Mouse (Mus musculus) liver, embryonic 12.5 days (tissue): ENCODE measurements around the gene Gpr37l1. TPM values are rescaled to one million over a fixed set of nuclear protein-coding genes. Genes with fewer than 3 reads are reported as not detected.
A peak's percentile ranks its signal among the peaks of the same experiment; 100 is the strongest.

Experiments
- ATAC-seq: fragments of 200-750 bp; cut with Nextera tagmentation; 2 replicates; pipeline ENCODE4 v1.8.0; 2017; ENCODE audit warnings: moderate number of reproducible peaks, mild to moderate bottlenecking, moderate library complexity
- H3K27ac ChIP-seq: fragments of 300-500 bp; sonication (generic); 2 replicates; pipeline ENCODE4 v1.5.1; 2016; ENCODE audit warnings: mild to moderate bottlenecking
- H3K27me3 ChIP-seq: fragments of 300-500 bp; sonication (generic); replicated peaks from 2 replicates; pipeline ENCODE4 v1.6.1; 2016; ENCODE audit warnings: mild to moderate bottlenecking, moderate library complexity
- H3K36me3 ChIP-seq: fragments of 300-500 bp; sonication (generic); 2 replicates; pipeline ENCODE4 v1.6.1; 2016; ENCODE audit warnings: mild to moderate bottlenecking, moderate library complexity
- H3K4me1 ChIP-seq: fragments of 300-500 bp; sonication (generic); 2 replicates; pipeline ENCODE4 v1.6.1; 2016
- H3K4me2 ChIP-seq: fragments of 300-500 bp; sonication (generic); 2 replicates; pipeline ENCODE4 v1.6.1; 2016; ENCODE audit warnings: mild to moderate bottlenecking, moderate library complexity
- H3K4me3 ChIP-seq: fragments of 300-500 bp; sonication (generic); 2 replicates; pipeline ENCODE4 v1.5.1; 2016; ENCODE audit warnings: mild to moderate bottlenecking, moderate library complexity
- H3K9ac ChIP-seq: fragments of 300-500 bp; sonication (generic); 2 replicates; pipeline ENCODE4 v1.6.1; 2016; ENCODE audit warnings: mild to moderate bottlenecking, moderate library complexity
- H3K9me3 ChIP-seq: fragments of 300-500 bp; sonication (generic); replicated peaks from 2 replicates; pipeline ENCODE4 v1.6.1; 2016; ENCODE audit warnings: mild to moderate bottlenecking, moderate library complexity
- WGBS: fragments of 180-500 bp; shearing (Covaris S2); methylation state at CpG from one replicate; pipeline ENCODE4 v1.1.7; 2016; ENCODE audit not compliant: insufficient replicate concordance; 5-methylcytosine and 5-hydroxymethylcytosine counted together
- polyA plus RNA-seq: library from polyadenylated mRNA; unstranded; fragments of >200 nt; fragmentation: Nextera tagmentation; extraction: Ambion mirVana; gene quantifications from 2 replicates; pipeline ENCODE4 v1.2.1, GENCODE M21; 2016

Gpr37l1 gene
- polyA plus RNA-seq, 1 experiment from 2014 or later: not detected

- H3K27ac ChIP-seq: no peak overlapping the region
- H3K9ac ChIP-seq: no peak overlapping the region
- H3K4me3 ChIP-seq: no peak overlapping the region
- 0 out of 2 replicates have a peak, but pooled peaks cover 12% of the 10 kb centered on the region for H3K27me3 ChIP-seq
- no peak for ATAC-seq
- no peak overlapping the region for H3K4me2 ChIP-seq
- peaks cover 7% of the 10 kb centered on the region for H3K4me1 ChIP-seq
- peaks cover 16% of the 10 kb centered on the region for H3K36me3 ChIP-seq
- no peaks in the 10 kb centered on the region for H3K9me3 ChIP-seq
- 63% methylated on average over 11 of the region's 11 CpGs for WGBS
Measured at GRCm38 (mm10) chr1:135159556-135160123, 7.8 kb downstream of the Gpr37l1 start.

- Histone ChIP-seq H3K27ac (no peak overlapping the region), H3K4me2 (no peak overlapping the region), H3K27me3 (0 out of 2 replicates have a peak, but pooled peaks cover 12% of the 10 kb centered on the region), H3K36me3 (peaks cover 16% of the 10 kb centered on the region), H3K4me3 (no peak overlapping the region), H3K4me1 (peaks cover 13% of the 10 kb centered on the region), H3K9ac (no peak overlapping the region), H3K9me3 (no peaks in the 10 kb centered on the region)
- no peak for ATAC-seq
- 64% methylated on average over 7 of the region's 7 CpGs for WGBS
Measured at GRCm38 (mm10) chr1:135159074-135159473, 8.4 kb downstream of the Gpr37l1 start.

DNA sequence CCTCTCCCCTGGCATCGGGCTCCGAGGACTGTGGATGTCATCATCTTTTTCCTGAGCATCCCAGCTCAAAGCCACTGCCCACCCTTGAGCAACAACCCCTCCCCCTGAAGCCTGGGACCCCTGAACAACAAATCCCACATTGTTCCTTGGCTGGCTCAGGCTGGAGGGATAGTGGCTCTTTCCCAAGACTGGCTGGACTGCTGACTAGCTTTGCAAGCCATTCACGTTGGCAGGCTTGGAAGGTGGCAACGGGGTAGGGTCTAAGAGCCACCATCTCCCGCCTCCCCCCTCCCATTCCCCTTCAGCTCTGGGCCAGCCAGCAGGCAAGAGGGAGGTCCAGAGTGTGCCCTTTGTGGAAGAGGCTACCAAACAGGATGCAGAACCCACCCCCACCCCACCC is 8.8 kb downstream of the Gpr37l1 start:
- Histone ChIP-seq H3K36me3 (peaks cover 16% of the 10 kb centered on the region), H3K9me3 (no peaks in the 10 kb centered on the region), H3K9ac (no peak overlapping the region), H3K4me2 (no peak overlapping the region), H3K27ac (no peak overlapping the region), H3K4me3 (no peak overlapping the region), H3K4me1 (peaks cover 16% of the 10 kb centered on the region), H3K27me3 (0 out of 2 replicates have a peak, but pooled peaks cover 12% of the 10 kb centered on the region)
- WGBS: 54% methylated on average over 5 of the region's 5 CpGs
- ATAC-seq: no peak

DNA sequence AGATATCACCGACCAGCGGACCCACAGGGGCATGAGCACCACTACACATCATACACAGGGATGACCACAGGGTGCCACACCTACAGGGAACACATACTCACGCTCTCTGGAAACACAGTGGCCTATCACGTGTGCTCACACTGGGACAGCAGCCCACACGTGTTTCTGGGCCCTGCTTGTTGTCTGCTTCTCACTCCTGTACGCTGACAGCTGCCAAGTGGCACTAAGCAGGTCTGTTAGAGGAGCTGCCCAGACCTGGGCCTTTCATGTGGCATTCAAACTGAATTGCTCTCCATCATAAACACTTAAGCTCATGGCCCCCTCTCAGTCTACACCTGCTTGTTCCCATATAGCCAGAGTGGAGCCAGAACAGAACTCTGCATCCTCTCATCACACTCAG is 11.2 kb downstream of the Gpr37l1 start:
- Histone ChIP-seq H3K27me3 (0 out of 2 replicates have a peak, but pooled peaks cover 12% of the 10 kb centered on the region), H3K9ac (no peak overlapping the region), H3K9me3 (no peaks in the 10 kb centered on the region), H3K4me3 (no peak overlapping the region), H3K4me1 (peaks cover 16% of the 10 kb centered on the region), H3K36me3 (peaks cover 17% of the 10 kb centered on the region), H3K4me2 (no peak overlapping the region), H3K27ac (no peak overlapping the region)
- no peak for ATAC-seq
- WGBS: 75% methylated on average over 6 of the region's 6 CpGs

- WGBS: 15% methylated on average over 14 of the region's 14 CpGs
- Histone ChIP-seq H3K36me3 (peaks cover 20% of the 10 kb centered on the region), H3K4me2 (peak overlapping the region; percentile 46), H3K9ac (no peak overlapping the region), H3K4me1 (peaks cover 16% of the 10 kb centered on the region), H3K27me3 (0 out of 2 replicates have a peak, but pooled peaks cover 7% of the 10 kb centered on the region), H3K4me3 (no peak overlapping the region), H3K9me3 (no peaks in the 10 kb centered on the region), H3K27ac (peak overlapping the region; percentile 34)
- peak; percentile 75 for ATAC-seq
Measured at GRCm38 (mm10) chr1:135154411-135154959, 13.0 kb downstream of the Gpr37l1 start.

DNA sequence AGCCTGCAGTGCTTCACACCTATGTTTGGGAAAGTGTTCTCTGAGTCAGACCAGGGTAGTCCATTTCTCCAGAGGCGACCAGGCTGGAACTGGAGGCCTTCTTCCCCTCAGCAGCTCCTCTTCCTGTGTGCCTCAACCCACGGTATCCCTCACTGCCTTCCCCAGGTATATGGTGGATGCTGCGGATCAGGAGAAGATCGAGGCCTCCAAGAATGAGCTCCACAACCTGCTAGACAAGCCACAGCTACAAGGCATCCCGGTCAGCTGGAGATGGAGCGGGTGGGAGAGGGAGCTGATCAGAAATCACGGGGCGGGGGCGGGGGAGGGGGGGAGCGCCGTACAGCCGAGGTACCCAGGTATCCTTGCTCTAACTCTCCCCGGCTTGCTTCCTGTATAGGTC is 13.5 kb downstream of the Gpr37l1 start:
- 0 out of 2 replicates have a peak overlapping the region, but pooled peaks have one; percentile 21 for H3K27ac ChIP-seq
- no peaks in the 10 kb centered on the region for H3K9me3 ChIP-seq
- peaks cover 20% of the 10 kb centered on the region for H3K36me3 ChIP-seq
- no peak overlapping the region for H3K9ac ChIP-seq
- 0 out of 2 replicates have a peak, but pooled peaks cover 2% of the 10 kb centered on the region for H3K27me3 ChIP-seq
- peak overlapping the region; percentile 46 for H3K4me2 ChIP-seq
- H3K4me3 ChIP-seq: no peak overlapping the region
- H3K4me1 ChIP-seq: peaks cover 16% of the 10 kb centered on the region
- no peak for ATAC-seq
- WGBS: 60% methylated on average over 12 of the region's 13 CpGs

GRCm38 (mm10) chr1:135148996-135149395 is 18.5 kb downstream of the Gpr37l1 start:
- H3K27ac ChIP-seq: no peak overlapping the region
- H3K4me3 ChIP-seq: no peak overlapping the region
- H3K4me1 ChIP-seq: peaks cover 28% of the 10 kb centered on the region
- no peak for ATAC-seq
- H3K36me3 ChIP-seq: peaks cover 5% of the 10 kb centered on the region
- WGBS: 75% methylated on average over 5 of the region's 5 CpGs
- H3K4me2 ChIP-seq: no peak overlapping the region
- H3K9ac ChIP-seq: no peak overlapping the region
- H3K27me3 ChIP-seq: no peaks in the 10 kb centered on the region
- no peaks in the 10 kb centered on the region for H3K9me3 ChIP-seq

GRCm38 (mm10) chr1:135148476-135148875 is 19.0 kb downstream of the Gpr37l1 start:
- H3K4me3 ChIP-seq: peak overlapping the region; percentile 78; the same call in 1 of the 2 replicates
- WGBS: 76% methylated on average over 4 of the region's 4 CpGs
- H3K27ac ChIP-seq: peak overlapping the region; percentile 13; the same call in 1 of the 2 replicates
- H3K4me1 ChIP-seq: peaks cover 26% of the 10 kb centered on the region
- H3K9ac ChIP-seq: no peak overlapping the region
- no peak for ATAC-seq
- no peaks in the 10 kb centered on the region for H3K9me3 ChIP-seq
- H3K36me3 ChIP-seq: peaks cover 10% of the 10 kb centered on the region
- H3K27me3 ChIP-seq: 0 out of 2 replicates have a peak, but pooled peaks cover under 1% of the 10 kb centered on the region
- peak overlapping the region; percentile 98 for H3K4me2 ChIP-seq

GRCm38 (mm10) chr1:135147702-135148058 is 19.8 kb downstream of the Gpr37l1 start:
- H3K36me3 ChIP-seq: peaks cover 18% of the 10 kb centered on the region
- 5% methylated on average over 7 of the region's 7 CpGs for WGBS
- peaks cover 26% of the 10 kb centered on the region for H3K4me1 ChIP-seq
- no peaks in the 10 kb centered on the region for H3K9me3 ChIP-seq
- H3K27me3 ChIP-seq: peaks cover 5% of the 10 kb centered on the region; the same call in 1 of the 2 replicates
- H3K9ac ChIP-seq: peak overlapping the region; percentile 82
- no peak for ATAC-seq
- peak overlapping the region; percentile 98 for H3K4me2 ChIP-seq
- H3K27ac ChIP-seq: peak overlapping the region; percentile 83
- peak overlapping the region; percentile 78 for H3K4me3 ChIP-seq

GRCm38 (mm10) chr1:135146946-135147701 is 20.4 kb downstream of the Gpr37l1 start:
- under 1% methylated on average over 69 of the region's 69 CpGs for WGBS
- peak overlapping the region; percentile 98 for H3K4me2 ChIP-seq
- no peaks in the 10 kb centered on the region for H3K9me3 ChIP-seq
- peak overlapping the region; percentile 78 for H3K4me3 ChIP-seq
- ATAC-seq: peak; percentile 68
- peaks cover 5% of the 10 kb centered on the region; the same call in 1 of the 2 replicates for H3K27me3 ChIP-seq
- H3K36me3 ChIP-seq: peaks cover 21% of the 10 kb centered on the region
- peak overlapping the region; percentile 83 for H3K27ac ChIP-seq
- H3K9ac ChIP-seq: peak overlapping the region; percentile 82
- H3K4me1 ChIP-seq: peaks cover 26% of the 10 kb centered on the region

GRCm38 (mm10) chr1:135146077-135146945 is 21.2 kb downstream of the Gpr37l1 start, which contains the start of gene Arl8a:
TSS of gene Arl8a (plus strand) at chr1:135146824.
- peak within 1 kb of the TSS; percentile 83 for H3K27ac ChIP-seq
- peak within 1 kb of the TSS; percentile 78 for H3K4me3 ChIP-seq
- H3K9ac ChIP-seq: peak within 1 kb of the TSS; percentile 82
- WGBS: 1% methylated on average over 78 of the region's 78 CpGs
- H3K4me1 ChIP-seq: peaks cover 26% of the 10 kb centered on the region
- H3K36me3 ChIP-seq: peaks cover 27% of the 10 kb centered on the region
- H3K4me2 ChIP-seq: peak within 1 kb of the TSS; percentile 98
- peaks cover 5% of the 10 kb centered on the region; the same call in 1 of the 2 replicates for H3K27me3 ChIP-seq
- no peaks in the 10 kb centered on the region for H3K9me3 ChIP-seq
- peak; percentile 89 for ATAC-seq
